Mouse (Mus musculus) naive thymus-derived CD4-positive, alpha-beta T cell, adult 2 months (primary cell): Measurements from ENCODE around the gene Tmem170b.

Experiments used
- DNase-seq: peaks from one replicate; pipeline ENCODE4 v3.0.0-alpha.2; 2011; ENCODE audit warnings: low read depth

Tmem170b gene

DNA sequence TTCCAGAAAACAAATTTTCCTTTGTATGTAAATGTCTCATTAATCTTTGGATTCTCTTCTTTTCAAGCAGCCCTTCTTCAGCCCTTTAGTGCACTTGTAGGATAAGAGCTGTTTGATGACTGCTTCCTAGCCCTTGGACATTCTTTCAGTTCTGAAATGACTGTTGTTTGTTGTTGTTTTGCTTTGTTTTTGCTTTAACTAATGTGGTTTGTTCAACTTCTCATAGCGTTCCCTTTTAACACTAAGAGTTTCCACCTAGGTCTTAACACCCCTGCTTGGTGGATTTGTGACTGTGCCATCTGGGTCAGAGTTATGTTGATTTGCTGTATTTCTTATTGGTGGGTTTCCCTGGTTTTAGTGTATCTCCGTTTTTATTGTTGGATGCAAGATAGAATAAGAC, 8.8 kb downstream of the Tmem170b start:
- no peak for DNase-seq

DNA sequence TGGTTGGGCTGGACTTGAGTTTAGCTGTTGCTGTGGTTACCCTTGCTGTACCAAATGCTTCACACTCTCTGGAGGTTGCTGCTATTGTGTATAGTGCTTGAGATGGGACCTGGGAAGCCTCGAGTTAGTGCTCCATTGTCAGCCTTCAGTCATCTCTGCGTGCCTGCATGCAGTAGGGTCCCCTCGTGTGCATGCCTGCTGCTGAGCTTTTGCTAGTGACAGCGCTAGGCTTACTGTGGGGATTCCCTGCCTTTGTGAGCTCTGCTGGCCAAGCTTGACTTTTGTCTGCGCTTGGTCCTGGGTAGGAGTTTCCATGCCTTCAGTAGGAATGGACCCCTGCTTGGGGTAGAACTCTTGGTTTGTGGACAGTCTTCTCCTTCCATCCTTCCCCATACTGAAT, 9.3 kb downstream of the Tmem170b start:
- no peak for DNase-seq

GRCm38 (mm10) chr13:41619470-41619869, 13.8 kb downstream of the Tmem170b start:
- DNase-seq = no peak

DNA sequence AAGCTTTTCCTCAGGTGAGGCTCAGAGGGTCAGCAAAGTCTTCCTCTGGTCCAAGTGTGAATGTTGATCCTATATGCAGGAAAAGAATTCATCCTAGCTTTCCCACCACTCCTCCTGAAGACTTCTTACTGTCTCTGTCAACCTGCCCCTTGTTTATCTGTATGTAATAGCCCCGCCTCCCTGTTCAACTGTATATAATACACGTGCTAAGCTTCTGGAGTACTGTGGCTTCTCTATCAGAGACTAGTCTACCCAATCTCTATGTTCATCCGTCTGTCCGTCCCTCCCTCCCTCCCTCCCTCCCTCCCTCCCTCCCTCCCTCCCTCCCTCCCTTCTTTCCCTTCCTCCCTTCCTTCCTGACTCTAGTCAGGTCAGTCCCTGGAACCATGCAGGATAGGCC, 14.4 kb downstream of the Tmem170b start:
- no peak for DNase-seq

- DNase-seq = no peak
These were observed 18.4 kb downstream of the Tmem170b start for GRCm38 (mm10) chr13:41624123-41624522.

- DNase-seq = no peak
These were observed 19.5 kb downstream of the Tmem170b start for GRCm38 (mm10) chr13:41625248-41625647.

GRCm38 (mm10) chr13:41627277-41627916, 21.7 kb downstream of the Tmem170b start:
- DNase-seq = no peak

DNA sequence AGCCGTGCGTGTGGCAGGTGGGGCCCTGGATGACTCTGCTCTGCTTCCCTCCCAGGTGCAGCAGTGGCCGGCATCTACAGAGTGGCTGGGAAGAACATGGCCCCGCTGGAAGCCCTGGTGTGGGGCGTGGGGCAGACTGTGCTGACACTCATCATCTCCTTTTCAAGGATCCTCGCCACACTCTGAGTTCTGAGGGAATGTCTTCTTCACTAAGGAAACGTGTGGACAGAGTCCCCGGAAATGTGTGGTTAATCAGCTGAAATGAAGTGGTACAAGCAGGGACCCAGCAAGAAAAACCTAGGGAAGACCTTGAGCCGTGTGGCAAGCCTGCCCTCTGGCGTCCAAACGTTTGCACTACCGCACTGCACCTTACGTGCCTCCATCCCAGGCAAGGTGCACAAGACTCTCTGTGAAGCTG, 28.7 kb downstream of the Tmem170b start:
- peak; percentile 77 for DNase-seq

- DNase-seq = no peak
These were observed 32.4 kb downstream of the Tmem170b start for GRCm38 (mm10) chr13:41638083-41638482.

DNA sequence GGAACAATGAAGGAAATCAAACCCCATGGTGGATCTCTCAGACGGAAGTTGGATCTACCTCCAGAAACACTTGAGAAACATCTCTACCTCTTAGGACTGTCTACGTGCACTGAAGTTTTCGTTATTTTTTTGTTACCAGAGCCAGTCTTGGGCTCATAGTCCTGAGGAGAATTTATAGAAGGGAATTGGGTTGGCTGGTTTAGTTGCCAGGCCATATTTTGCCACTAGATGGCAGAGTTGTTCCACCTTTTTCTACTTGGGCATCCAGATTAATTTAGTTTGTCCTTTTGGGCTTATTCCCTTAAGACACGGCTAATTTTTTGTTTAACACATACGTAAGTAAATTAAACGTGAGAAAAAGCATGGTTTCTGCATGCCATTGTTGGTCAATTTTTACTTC, 37.1 kb downstream of the Tmem170b start:
- peak; percentile 59 for DNase-seq

DNA sequence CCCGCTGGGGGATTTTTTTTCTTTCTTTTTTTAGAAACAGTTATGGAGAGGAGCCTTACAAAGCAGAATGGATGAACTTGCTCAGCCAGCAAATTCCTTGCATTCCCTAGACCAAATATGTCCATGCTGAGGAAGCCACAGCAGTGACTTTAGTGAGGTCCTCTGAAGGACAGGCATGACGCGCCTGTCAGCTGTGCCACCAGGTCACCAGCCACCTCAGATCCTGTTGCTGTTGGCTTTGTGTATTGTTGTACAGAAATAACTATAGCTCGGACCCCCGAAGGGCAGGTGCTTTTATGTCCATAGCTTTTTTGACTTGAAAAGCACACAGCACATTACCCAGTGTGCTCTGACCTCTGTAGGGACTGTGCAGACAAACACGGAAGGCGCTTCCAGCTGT, 38.1 kb downstream of the Tmem170b start:
- DNase-seq = no peak

DNA sequence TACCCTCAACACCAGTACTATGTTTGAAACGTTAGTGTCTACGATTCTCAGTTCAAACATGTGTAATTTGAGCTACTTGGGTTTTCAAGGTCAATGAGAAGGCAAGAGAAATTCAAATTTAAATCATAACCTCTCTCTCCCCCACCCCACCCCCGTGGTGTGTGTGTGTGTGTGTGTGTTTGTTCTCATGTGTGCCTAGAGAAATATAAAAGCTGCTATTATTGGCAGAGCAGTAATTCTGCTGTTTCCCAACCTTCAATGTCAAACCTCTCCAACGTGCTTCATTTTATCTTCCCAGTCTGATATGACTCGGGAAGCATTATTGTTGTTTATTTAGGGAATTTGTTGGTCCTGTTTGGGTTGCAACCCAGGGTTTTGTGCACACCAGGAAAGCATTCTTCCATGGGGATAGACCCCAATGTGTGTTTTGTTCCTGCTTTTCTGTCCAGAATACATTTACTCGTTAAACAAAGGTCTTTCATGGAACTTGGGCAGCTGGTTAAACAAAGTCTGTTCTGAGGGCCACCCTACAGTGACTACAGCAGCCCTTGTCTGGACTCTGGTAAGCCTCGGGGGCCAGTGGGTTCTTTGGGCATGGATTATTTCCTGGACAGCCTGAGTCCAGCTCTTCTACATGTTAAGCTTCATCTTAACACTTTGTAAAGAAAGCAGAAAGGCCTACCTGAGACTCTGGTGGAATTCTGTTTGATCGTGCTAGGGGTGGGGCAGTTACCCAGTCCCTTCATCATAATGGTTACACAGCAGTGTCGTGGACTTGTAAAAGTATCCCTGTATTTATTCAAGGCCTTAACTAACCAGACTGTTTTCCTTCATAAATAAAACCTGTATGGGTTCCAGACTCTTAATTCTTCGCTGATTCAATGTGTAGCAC, 39.1 kb downstream of the Tmem170b start:
- no peak for DNase-seq

DNA sequence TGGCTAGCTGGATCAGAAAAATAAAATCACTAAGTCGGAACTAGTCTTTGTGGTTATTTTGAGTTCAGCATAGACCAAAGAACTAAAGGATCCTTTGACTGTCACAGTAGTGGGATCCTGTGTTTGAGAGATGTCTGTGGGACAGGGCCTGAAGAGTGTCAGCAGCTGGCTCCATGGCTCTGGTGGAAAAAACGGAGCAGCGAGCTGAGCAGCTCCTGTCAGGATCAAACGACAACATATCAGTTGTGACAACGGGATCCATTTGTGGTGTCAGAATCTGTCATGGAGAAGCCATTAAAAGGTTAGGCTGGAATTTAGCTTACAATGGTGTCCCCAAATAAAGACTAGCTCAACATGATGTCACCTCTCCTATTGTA, 39.8 kb downstream of the Tmem170b start:
- no peak for DNase-seq

GRCm38 (mm10) chr13:41647976-41648375, 42.3 kb downstream of the Tmem170b start:
- no peak for DNase-seq

GRCm38 (mm10) chr13:41650665-41651064, 45.0 kb downstream of the Tmem170b start:
- no peak for DNase-seq

DNA sequence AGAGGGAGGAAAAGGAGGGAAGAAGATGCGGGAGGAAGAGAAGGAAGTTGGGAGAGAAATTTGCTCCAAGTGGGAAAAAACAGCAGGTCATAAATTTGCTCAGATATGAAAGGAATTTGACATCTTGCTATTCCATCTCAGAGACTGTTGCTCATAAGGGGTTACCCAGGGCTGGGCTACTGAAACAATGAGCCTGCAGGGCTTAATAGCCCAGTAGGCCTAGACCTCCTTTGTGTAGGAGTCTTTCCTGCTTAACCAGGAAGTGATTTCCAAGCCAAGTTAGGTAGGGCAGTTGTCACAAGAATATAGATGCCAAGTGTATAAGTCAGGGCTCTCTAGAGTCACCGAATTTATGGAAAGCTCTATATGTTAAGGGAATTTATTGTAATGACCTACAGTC, 48.1 kb downstream of the Tmem170b start:
- no peak for DNase-seq

GRCm38 (mm10) chr13:41655576-41656090, 49.9 kb downstream of the Tmem170b start:
- no peak for DNase-seq

- no peak for DNase-seq
These were observed 54.5 kb downstream of the Tmem170b start for GRCm38 (mm10) chr13:41660052-41660793.

- no peak for DNase-seq
These were observed 55.4 kb downstream of the Tmem170b start for GRCm38 (mm10) chr13:41661116-41661515.

- no peak for DNase-seq
These were observed 56.8 kb downstream of the Tmem170b start for GRCm38 (mm10) chr13:41662401-41663070.

DNA sequence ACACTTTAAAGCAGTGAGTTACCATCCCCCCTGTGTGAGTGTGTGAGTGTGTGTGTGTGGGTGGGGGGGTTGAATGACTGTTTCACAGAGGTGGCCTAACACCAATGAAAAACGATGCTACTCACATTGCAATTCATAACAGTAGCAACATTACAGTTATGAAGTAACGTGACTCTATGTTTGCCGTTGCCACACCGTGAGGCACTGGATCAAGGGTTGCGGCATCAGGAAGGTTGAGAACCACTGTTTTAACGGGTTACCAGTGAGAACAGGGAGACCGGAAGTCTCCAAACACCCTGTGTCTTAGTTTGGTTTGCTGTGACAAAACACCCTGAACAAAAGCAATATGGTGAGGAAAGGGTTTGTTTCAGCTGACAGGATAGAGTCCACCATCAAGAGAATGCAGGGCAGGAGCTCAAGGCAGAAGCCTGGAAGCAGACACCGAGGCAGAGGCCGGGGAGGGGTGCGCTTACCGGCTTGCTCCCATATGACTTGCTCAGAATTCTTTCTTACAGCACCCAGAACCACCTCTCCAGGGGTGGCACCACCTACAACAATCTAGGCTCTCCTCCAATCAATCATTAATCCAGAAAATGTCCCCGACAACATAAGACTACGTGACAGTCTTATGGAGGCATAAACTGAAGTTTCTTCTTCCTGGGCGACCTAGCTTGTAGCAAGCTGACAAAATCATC, 57.9 kb downstream of the Tmem170b start:
- DNase-seq = no peak
